Mouse (Mus musculus) stomach, adult 2 months (tissue): ENCODE results near the gene Brcc3. TPM values are rescaled to one million over a fixed set of nuclear protein-coding genes. Genes with fewer than 3 reads are reported as not detected.

Source experiments
- polyA plus RNA-seq: library from polyadenylated mRNA; depleted of rRNA; stranded (reverse); fragments of >200 nt; gene quantifications from 2 replicates; pipeline ENCODE4 v1.2.3, GENCODE M21; 2012; rRNA removed

The Brcc3 gene
- polyA plus RNA-seq = 0.66 and 1.3 TPM in 2 replicates

GRCm38 (mm10) chrX:75415936-75416785, at the start of gene Brcc3, which contains the start of the genes Cmc4 and Mtcp1:
Gene Brcc3, plus strand, starts transcription at chrX:75416628.
Gene Cmc4, minus strand, starts transcription at chrX:75416584.
Gene Mtcp1, minus strand, starts transcription at chrX:75416588.

GRCm38 (mm10) chrX:75382195-75382771, 34.1 kb upstream of the Brcc3 start, which contains the start of the genes Fundc2 and F8:
Gene Fundc2, plus strand, starts transcription at chrX:75382399.
Gene F8, minus strand, starts transcription at chrX:75382615.

Other genes starting within 250 kb of the Brcc3 start
- 0.93 and 0.94 TPM in 2 replicates for gene Fundc2, start 34.2 kb upstream of the Brcc3 start, polyA plus RNA-seq
- gene F8, start 34.0 kb upstream of the Brcc3 start, polyA plus RNA-seq = 0.15 TPM in 1 of 2 replicates, not detected in the other
- 0.51 and 1.6 TPM in 2 replicates for gene Cmc4, start within 50 bp of the Brcc3 start, polyA plus RNA-seq
- 0.90 and 1.0 TPM in 2 replicates for gene Mtcp1, start within 50 bp of the Brcc3 start, polyA plus RNA-seq
- 0.27 and 0.35 TPM in 2 replicates for gene Vbp1, start 97.7 kb downstream of the Brcc3 start, polyA plus RNA-seq
- gene Rab39b, start 161.6 kb downstream of the Brcc3 start, polyA plus RNA-seq = 0.08 and 0.10 TPM in 2 replicates